Mouse (Mus musculus) 3T3-L1 (cell line): Measurements from ENCODE around the gene Cyp2c69.
A peak's percentile ranks its signal among the peaks of the same experiment; 100 is the strongest.
"Not testable (repeated sequence)": the region's sequence is repeated elsewhere in the genome, so short reads cannot be mapped to it uniquely, and the experiment has no call there.

Experiments
- DNase-seq: peaks from one replicate; pipeline ENCODE4 v3.0.0-alpha.2; 2015; ENCODE audit warnings: low read depth, low spot score

Cyp2c69 gene

DNA sequence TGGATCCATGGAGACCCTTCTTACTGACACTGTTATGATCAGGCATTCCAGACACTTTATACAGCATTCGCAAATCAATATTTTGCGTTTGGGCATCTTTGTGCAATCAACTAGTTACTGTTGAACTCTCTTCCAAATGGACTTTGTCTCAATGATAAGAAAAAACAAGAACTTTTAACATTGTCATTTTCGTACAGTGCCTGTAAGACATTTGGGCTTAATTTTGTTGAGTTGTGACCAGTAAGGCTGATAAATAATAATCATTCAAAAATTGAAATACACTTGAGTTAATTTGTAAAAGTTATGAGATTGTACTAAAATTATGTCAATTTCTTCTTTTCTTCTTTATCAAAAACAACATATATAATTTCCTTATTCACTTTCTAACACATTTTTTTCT lies at the start of gene Cyp2c69:
Gene Cyp2c69 (minus strand): TSS at position 101 of the 400 bp plus-strand sequence.
- DNase-seq: not testable (repeated sequence)

DNA sequence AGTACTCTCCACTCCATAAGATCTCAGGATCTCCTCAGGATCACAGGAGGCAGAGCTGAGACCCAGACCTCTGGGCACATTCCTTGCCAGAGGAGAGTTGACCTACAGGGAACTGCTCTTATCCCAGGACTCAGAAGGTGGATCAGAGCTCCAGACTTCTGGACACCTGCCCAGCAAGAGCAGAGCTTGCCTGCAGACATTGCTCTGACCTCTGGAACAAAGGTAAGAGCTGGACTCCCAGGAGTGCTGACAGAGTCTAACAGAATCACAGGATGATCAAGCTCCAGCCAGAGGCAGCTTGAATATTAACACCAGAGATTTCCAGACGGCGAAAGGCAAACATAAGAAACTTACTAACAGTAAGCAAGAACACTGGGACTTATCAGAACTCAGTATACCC lies 48.8 kb upstream of the Cyp2c69 start:
- DNase-seq: no peak

DNA sequence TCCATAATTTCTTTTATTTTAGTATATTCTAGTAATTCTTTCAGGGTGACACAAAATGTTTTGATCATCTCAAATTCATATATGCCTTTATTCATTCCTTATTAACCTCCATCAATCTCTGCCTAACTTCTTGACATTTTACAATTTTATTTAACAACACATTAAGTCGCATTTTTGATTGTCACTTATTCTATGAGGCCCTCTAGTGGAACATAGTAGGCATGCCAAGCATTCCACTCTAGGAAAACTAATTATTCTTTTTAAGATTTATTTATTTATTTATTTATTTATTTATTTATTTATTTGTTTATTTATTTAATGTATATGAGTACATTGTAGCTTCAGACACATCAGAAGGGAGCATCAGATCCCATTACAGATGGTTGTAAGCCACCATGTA lies 43.4 kb upstream of the Cyp2c69 start:
- peak; percentile 29 for DNase-seq

DNA sequence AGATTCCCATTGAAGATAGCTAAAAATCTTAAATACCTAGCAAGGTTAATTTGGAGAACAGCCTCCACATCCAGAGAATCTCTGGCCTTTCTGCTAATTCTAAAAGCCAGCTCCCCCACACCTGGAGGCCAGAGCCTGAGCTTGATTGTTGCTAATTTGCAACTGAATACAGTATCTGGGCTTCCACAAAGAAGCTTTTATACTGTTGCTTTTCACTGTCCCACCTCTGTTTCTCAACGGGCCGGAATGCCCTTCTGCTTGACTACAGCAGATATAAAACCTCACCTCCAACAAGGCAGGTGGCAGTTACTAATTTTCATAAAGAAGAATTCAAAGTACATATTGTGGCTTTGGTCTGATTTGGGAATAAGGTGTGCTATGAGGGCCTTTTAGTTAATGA lies 15.1 kb upstream of the Cyp2c69 start:
- DNase-seq: no peak

- DNase-seq: not testable (repeated sequence)
Measured at GRCm38 (mm10) chr19:39890079-39890478, 3.5 kb upstream of the Cyp2c69 start.

GRCm38 (mm10) chr19:39866133-39866532 lies 20.5 kb downstream of the Cyp2c69 start:
- no peak for DNase-seq

GRCm38 (mm10) chr19:39820931-39821330 lies 65.7 kb downstream of the Cyp2c69 start:
- not testable (repeated sequence) for DNase-seq

GRCm38 (mm10) chr19:39816400-39816799 lies 70.2 kb downstream of the Cyp2c69 start:
- not testable (repeated sequence) for DNase-seq

DNA sequence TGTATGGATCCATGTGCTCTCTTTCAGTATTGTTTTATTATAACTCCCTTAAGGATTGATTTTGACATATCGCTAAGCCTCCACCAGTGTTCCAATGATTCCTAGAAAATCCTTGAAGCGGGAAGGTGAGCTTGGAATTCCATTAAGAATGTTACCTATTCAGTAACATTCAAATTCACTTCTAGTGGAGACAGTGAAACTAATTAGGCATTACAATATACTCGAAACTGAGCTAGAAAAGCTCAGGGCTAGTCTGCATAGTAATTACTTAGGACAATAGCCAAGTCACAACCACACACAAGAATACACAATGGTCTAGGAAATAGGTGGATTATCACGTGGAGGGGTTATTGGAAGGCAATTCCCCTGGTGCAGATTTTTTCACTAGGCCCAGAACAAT lies 70.6 kb downstream of the Cyp2c69 start:
- DNase-seq: not testable (repeated sequence)

- DNase-seq: not testable (repeated sequence)
Measured at GRCm38 (mm10) chr19:39812714-39813113, 73.9 kb downstream of the Cyp2c69 start, which contains the start of gene Cyp2c40. Gene Cyp2c40 (minus strand): TSS chr19:39812814.
